Mouse (Mus musculus) heart, adult 10 weeks (tissue): ENCODE results near the gene Olfr1. TPM values are rescaled to one million over a fixed set of nuclear protein-coding genes. Genes with fewer than 3 reads are reported as not detected.

ENCODE experiments used
- polyA plus RNA-seq: library from polyadenylated mRNA; stranded (reverse); fragments of 350-450 nt; fragmentation: Illumina TruSeq; extraction: RNeasy Lipid Tissue Mini Kit (QIAGEN cat#74804); gene quantifications from one replicate; pipeline ENCODE4 v1.2.3, GENCODE M21; 2014; ENCODE audit warnings: low read depth, low replicate concordance

Olfr1 gene
- not detected for polyA plus RNA-seq

DNA sequence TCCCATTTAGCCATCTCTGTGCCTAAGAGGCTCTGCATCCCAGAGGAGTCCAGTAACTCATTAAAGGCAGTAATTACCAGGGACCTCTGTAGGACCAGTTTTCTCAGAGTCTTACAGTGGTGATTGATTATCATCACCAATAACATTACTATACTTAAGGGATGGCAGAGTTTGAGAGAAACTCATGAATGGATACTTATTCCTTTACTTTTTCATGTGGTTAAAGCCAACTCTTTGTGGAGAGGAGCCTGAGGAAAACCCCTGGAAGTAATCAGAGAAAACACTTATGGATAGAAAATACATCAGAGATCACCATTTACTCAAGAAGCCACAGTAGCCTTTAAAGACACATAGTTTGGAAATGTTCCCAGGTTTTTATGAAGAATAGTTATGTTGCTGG, at the start of gene Olfr1:
Olfr1 (minus strand) TSS at position 101 of the 400 bp plus-strand sequence.

DNA sequence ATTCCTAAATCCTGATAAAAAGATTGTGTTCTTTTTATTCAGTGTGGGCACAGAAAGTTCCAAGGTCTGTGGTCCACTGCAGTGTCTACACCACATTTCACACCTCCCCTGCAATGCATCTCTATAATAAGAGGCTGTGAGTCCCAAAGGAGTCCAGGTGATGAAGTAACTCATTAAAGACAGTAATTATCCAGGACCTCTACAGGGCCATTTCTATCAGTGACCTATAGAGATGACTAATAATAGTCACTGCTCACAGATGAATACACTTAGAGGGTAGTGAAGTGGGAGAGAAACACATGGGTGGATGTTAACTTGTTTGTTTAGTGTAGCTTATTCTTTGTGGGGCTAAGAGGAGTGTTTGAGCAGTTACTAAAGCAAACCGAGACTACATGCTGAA, 29.0 kb upstream of the Olfr1 start, which contains the start of gene Olfr378:
Olfr378 (minus strand) TSS at position 101 of the 400 bp plus-strand sequence.

DNA sequence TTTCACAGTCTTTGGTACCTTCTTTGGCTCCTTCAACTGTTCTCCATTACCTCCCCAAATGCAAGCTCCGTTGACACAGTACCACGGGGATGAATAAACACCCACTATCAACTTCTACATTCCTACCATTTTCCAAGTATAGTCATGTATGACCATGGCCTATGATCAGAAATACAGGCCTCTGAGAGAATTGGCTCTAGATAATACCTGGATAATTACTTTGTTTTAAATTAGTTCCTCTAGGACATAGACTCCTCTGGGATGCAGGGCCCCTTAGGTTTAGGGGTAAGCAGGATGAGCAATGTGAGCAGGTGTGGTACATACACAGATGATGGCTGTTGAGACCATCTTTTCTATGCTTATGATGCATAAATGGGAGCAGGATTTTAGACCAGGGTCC, 28.5 kb downstream of the Olfr1 start, which contains the start of gene Olfr376:
Olfr376 (plus strand) TSS at position 301 of the 400 bp plus-strand sequence.

DNA sequence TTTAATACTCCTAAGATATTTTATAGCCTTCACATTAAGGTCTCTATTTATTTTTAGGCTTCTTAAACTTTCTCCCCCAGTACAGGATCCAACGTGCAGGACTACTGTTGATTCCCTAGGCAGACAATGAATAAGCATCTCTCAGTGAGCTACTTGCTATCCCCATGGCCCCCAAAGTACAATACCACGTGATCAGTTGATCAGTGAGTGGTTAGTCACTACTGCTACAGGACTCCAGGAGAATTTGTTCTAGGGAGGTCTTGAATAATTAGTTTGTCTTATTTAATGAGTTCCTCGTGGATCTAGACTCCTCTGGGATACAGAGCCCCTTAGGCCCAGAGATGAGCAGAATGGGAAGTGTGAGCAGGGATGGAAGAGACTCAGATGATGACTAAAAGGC, 48.9 kb downstream of the Olfr1 start, which contains the start of gene Olfr20:
Olfr20 (plus strand) TSS at position 301 of the 400 bp plus-strand sequence.

Other genes with a start within 250 kb of the Olfr1 start
- 15.8 TPM for gene P2rx5, start 239.2 kb downstream of the Olfr1 start, polyA plus RNA-seq
- 60.5 TPM for gene Emc6, start 222.6 kb downstream of the Olfr1 start, polyA plus RNA-seq
- 50.8 TPM for gene Tax1bp3, start 222.5 kb downstream of the Olfr1 start, polyA plus RNA-seq
- gene Ctns, start 200.6 kb downstream of the Olfr1 start, polyA plus RNA-seq = 10.9 TPM
- 1.7 TPM for gene Shpk, start 200.2 kb downstream of the Olfr1 start, polyA plus RNA-seq
- gene Trpv1, start 165.3 kb downstream of the Olfr1 start, polyA plus RNA-seq = 0.37 TPM
- gene Trpv3, start 132.2 kb downstream of the Olfr1 start, polyA plus RNA-seq = 0.13 TPM
- gene Aspa, start 70.0 kb downstream of the Olfr1 start, polyA plus RNA-seq = 5.5 TPM
- gene Gm49340, start 69.9 kb downstream of the Olfr1 start, polyA plus RNA-seq = not detected
- gene Spata22, start 69.9 kb downstream of the Olfr1 start, polyA plus RNA-seq = not detected
- not detected for gene Olfr20, start 48.8 kb downstream of the Olfr1 start, polyA plus RNA-seq
- gene Olfr376, start 28.4 kb downstream of the Olfr1 start, polyA plus RNA-seq = not detected
- gene Olfr378, start 28.9 kb upstream of the Olfr1 start, polyA plus RNA-seq = not detected
- not detected for gene Olfr380, start 57.9 kb upstream of the Olfr1 start, polyA plus RNA-seq
- gene Olfr381, start 92.0 kb upstream of the Olfr1 start, polyA plus RNA-seq = not detected
- not detected for gene Olfr382, start 117.6 kb upstream of the Olfr1 start, polyA plus RNA-seq
- gene Olfr385, start 193.4 kb upstream of the Olfr1 start, polyA plus RNA-seq = not detected
- gene Olfr384, start 199.0 kb upstream of the Olfr1 start, polyA plus RNA-seq = not detected